Mouse (Mus musculus): ENCODE data around the gene Scfd2.

Scfd2 gene

DNA sequence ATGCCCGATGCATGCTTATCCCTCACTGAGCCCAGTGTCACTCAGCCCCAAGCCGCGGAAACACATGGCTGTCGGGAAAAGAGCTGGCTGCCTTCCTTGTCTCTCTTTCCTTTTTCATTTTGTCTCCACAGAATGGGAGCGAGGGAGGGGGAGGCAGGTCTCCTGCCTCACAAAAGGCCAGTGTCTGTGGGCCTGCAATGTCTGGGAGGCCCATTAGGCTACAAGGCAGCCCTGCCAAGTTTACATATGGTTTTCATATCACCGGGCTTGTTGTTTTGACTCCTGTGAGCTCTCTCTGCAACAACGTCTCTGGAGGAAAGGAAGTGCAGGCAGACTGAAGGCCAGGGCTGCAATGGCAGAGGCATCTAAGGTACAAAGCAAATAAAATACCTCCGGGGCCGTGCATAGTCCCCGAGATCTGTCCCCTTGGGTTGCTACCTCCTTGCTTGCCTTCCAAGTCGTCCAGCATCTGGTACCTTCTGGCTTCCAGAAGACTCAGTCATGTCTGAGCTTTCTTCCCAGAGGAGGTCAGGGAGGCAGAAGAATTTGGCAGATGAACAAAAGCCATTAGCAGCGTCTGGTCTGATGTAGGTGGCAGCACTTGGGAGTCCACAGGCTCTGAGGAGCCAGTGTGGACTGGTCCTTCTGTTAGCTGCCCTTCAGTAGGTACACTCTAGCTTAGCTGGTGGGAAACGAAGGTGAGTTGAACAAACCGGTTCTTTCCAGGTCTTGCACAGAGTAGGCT, 355.9 kb downstream of the Scfd2 start:
- no peak for DNase-seq (ENCODE audit: low spot score in 2 of 2)

DNA sequence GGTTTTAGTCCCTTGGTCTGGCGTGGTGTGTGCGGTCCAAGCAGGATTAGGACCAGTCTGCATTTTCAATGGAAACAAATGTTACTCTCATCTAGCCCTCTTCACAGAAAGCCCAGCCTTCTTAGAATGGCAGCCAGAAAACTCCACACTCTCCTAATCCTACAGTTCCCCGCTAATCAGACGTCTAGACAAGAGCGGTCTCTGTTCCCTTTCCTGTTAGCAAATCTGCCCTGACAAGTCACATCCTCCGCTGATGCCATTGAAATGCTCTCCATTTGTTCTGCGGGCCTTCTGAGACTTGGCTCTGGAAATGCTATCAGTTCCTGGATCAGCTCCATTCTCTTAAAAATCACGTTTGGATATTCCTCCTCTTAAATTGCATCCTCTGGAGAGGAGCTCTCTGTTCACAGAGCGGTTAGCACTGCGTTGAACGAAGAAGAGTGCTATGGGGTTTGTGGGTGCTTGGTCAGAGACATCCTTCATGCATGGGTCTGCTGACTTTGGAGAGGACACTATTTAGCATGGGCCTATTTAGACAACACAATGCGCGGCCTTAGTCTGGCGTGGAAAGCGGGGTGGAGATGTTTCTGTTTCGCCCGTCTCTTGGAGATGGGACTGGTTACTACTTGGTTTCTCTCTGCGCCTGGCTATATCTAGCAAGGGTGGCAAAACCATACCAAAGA, 358.3 kb downstream of the Scfd2 start:
- no peak for DNase-seq (ENCODE audit: low spot score in 2 of 2)

DNA sequence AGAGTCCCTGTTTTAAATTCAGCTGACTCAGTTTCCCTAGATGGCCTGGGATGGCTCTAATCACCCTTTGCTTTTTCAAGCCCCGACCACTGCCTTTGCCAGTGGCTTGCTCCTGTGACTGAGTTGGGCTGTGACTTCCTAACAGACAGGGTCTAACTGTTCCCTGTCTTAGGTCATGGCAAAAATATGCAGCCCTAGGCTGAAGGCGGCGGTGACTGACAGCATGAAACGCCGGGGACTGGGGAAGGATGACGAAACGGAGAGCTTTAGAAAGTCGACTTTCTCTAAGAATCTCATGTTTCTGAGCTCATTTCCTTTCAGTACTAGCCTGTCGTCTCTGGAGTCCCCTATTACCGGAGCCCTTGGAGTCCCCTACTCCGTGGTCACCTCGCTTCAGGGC, 359.4 kb downstream of the Scfd2 start:
- no peak for DNase-seq (ENCODE audit: low spot score in 2 of 2)

DNA sequence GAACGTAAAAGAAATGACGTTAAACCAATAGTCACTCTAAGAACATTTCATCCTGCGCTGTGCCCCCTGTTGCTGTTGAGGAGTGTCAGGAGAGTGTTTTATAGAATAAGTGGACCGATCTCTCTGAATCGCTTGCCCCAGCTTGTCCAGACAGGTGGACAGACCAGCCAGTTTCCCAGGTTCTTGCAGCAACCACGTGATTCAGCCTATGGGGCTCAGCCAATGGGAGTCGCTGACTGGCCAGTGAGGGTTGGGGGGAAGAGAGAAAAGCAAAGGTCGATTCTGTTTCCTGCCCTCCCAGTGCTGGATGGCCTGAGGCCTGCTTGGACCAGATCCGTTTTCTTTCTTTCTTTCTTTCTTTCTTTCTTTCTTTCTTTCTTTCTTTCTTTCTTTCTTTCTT, 359.8 kb downstream of the Scfd2 start:
- DNase-seq (ENCODE audit: low spot score in 2 of 2), result no peak

DNA sequence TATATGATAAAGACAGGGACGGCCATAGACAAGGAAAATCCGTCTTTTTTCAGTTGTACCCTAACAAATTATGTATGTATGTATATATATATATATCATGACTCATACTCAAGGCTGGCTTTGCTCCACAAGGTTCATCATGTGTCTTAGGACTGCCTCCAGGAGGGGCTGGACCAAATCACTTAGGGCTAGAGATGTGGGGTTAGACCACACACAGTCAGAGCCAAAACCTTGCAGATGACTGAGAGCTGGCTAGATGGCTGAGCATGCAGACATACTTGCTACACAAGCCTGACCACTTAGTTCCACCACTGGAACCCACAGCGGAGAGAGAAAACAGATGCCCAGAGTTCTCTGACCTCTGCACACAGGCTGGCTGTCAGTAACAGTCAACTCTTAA, 363.5 kb downstream of the Scfd2 start:
- no peak for DNase-seq (ENCODE audit: low spot score in 2 of 2)

DNA sequence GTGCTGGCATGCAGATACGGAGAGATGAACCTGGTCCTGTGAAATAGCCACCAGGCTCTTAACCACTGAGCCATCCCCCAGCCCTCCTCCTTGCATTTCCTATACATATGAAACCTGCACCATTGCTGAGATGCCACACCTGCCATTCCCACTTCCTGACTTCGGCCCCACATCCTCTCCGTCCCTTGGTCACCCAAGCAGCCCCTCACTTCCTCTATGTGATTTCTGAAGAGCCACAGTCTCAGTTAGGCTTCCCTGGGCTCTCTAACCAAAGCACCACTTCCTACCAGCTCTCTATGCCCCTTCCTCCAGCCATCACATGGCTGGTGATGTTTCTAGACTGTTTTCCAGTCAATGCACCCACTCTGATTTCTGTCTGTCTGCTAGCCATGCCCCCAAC, 364.9 kb downstream of the Scfd2 start:
- no peak for DNase-seq (ENCODE audit: low spot score in 2 of 2)

DNA sequence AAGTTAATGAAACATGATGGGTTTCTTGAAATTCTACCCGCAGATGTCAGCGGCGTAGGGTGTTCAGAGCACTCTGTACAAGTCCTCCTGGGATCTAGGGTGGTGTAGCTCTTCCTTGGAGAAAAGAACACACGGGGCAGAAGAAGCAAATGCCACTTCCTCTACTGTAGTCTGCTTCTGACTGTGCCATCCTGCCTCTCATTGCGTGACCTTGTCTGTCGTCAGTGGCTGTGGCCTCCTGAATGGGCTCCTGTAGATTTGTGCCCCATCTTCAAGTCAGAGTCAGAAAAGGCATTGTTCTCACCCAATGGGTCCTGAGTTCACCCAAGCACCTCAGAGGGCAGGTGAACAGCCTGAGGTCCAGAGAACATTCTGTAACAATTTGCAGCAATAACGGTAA, 367.0 kb downstream of the Scfd2 start:
- no peak for DNase-seq (ENCODE audit: low spot score in 2 of 2)

DNA sequence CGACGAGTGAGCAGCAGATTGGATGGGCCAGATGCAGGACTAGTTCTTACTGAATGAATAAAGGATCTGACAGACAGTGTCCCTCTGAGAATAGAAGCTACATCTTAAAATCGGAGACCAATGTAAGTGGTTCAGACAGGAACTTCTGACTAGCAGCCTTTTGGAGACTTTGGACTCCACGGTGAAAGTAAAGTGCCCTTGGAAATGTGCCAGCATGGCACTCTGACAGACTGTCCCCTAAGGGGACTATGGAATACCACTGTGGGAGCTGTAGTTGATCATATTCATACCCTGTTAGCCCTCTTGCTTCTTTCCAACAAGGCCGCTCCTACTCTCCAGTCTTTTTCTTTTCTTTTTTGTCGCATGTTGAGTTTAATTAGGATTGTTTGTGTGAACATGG, 368.4 kb downstream of the Scfd2 start:
- no peak for DNase-seq (ENCODE audit: low spot score in 2 of 2)

DNA sequence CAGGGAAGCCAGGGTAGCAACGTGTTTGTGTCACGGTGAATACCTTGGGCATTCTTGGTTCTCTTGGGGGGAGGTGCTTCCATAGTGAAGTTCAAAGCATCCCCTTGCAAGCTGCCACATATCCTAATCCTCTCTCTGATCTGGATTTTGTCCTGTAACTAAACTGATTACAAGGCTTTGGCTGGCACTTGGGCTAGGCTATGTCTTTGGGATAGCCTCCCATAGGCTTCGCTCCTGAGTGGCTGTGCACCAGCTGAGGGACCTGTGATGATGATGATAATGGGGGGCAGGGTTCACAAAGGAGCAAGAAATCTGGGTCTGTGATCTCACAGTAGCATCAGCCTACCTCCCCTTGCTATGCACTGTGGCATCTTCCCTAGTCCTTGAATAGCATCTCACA, 369.5 kb downstream of the Scfd2 start:
- no peak for DNase-seq (ENCODE audit: low spot score in 2 of 2)

DNA sequence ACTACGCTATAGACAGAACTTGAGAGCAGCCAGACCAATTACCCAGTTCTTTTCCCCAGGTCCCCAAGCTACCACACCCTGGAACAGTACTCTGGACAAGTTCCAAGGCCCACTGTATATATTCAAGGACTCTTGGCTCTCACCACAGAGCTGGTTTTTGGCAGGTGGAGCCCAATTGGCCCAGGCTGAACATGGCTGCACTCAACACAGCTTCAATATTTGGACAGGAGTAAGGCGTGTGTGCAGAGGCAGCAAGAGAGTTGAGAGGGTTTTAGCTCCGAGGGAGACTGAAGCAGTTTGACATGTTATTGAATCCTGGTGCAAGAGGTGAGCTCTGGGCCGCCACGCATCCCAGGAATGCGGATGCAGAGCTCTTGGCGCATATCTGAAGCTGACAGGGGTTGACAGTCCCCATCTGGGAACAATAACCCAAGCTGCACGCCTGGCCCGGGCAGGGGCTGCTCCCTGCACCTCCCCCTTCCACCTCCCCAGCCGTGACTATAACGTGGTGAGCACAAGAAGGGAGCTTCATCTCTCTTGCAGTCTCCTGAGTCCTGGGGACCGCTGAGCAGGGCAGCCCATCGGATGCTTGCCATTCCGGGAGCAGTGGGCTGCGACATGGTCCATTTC, 370.1 kb downstream of the Scfd2 start:
- no peak for DNase-seq (ENCODE audit: low spot score in 2 of 2)

DNA sequence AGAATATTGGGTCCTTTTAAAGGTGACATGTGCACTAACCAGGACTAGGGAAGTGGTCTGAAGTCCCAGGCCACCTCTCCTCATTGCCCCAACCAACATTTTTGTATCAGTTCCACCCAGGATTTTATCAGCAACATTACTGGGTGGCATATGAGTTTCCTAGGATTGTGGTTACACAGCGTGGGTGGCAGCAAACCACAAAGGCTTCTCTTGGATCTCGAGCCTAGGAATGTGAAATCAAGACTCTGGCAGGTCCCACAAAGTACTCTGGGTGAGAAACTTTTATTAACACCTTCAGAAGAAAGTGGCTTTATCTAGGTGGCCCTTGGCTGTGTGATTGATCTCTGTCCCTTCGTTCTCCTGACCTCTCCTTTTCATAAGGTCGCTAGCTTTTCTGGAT, 371.2 kb downstream of the Scfd2 start:
- DNase-seq (ENCODE audit: low spot score in 2 of 2), result no peak

DNA sequence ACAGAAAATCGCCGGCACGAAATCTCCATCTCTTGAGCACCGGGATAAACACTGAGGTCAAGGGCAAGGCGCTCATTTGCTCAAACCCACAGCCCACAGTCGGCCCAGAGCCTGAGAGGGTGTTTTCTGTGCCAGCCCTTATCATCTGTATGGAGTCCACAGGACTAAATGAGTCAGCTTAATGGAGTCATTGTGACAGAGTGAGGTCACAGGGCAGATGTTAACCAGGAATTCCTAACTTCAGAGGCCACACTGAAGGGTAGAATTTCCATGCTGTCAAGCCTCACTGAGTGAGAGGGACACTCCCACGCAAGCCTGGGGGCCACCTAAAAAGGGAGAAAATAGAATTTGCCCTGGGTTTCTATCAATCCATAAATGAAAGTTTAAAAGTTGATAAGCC, 371.7 kb downstream of the Scfd2 start:
- no peak for DNase-seq (ENCODE audit: low spot score in 2 of 2)

DNA sequence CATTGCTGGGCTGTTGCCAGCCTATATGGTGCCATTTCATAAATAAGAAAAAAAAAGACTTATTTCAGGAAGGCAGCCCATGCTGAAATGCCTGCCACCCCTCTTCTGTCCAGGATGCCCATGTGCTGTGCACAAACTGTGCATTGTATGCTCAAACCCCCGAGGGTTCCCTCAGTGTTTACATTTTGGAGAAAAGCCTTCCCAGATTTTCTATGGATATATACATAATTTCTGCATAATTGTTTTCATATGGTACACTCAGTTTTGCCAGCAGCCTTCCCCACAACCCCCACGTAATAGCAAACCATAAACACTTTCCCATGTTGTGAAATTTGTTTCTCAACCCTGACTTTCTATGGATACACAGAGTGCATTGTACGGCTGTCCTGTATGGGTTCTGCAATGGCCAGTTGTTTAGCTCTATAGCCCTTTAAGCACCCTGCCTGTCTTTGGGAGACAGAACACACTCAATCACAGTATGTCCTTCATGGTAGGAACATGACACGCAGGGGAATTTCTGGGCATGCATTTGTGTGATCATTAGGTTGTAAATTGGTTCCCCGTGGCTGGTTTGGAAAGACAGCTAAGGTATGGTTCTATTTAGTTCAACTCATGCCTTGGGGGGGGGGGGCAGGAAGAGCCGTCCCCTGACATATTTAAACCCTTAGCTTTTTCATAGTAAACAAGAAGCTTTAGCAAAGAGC, 372.5 kb downstream of the Scfd2 start:
- DNase-seq (ENCODE audit: low spot score in 2 of 2), result no peak

DNA sequence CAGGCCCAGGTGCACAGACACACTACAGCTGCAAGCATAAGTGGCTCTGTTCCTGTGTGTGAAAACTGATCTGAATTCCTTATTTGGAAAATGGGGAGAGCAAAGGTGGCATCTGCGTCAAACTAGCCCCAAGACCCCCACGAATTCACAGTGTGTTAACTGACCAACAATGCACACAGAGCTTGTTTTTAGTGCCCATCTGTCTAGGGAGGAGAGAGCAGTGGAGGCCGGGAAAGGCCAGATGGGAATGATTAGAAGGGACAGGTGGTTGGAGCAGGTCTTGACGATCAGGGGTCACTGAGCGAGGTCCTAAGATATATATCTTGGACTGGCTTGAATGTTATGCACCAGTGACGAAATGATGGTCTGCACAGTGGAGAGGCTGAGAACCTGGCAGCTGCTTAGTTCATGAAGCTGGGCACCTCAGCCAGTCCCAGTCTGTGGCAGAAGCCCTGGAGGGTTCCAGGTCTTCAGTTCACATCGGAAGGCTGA, 375.7 kb downstream of the Scfd2 start:
- DNase-seq (ENCODE audit: low spot score in 2 of 2), result no peak
